Mouse (Mus musculus) kidney, adult 2 months (tissue): Measurements from ENCODE around the gene Smim4.

Source experiments
- CTCF ChIP-seq: fragments of 200-500 bp; conservative IDR thresholded peaks from 2 replicates; pipeline ENCODE4 v1.5.1; 2011; ENCODE audit warnings: low read depth, mild to moderate bottlenecking, control low read depth, low read length, moderate library complexity, mixed read lengths; ENCODE audit not compliant: insufficient read depth, insufficient read length
- POLR2A ChIP-seq: fragments of 200-500 bp; IDR thresholded peaks from one replicate; pipeline ENCODE4 v1.6.1; 2011; ENCODE audit warnings: low read depth, low read length, control low read depth

GRCm38 (mm10) chr14:31177715-31178114 is 49.0 kb upstream of the Smim4 start:
- TF ChIP-seq POLR2A (no peak), CTCF (no peak)
